Mouse (Mus musculus): ENCODE data around the gene Trabd2b. TPM values are rescaled to one million over a fixed set of nuclear protein-coding genes. Genes with fewer than 3 reads are reported as not detected.

Trabd2b gene
- total RNA-seq, 2 experiments from 2014 or later, result not detected

Other genes starting within 250 kb of the Trabd2b start
- not detected in 2 replicates for gene Skint11, start 243.3 kb upstream of the Trabd2b start, total RNA-seq (2014; fragmentation: Nextera tagmentation)
- not detected in 2 replicates for gene Skint11, start 243.3 kb upstream of the Trabd2b start, total RNA-seq (2017)